Mouse (Mus musculus) cerebellum, adult 18-20 months (tissue): ENCODE results near the gene Alkbh6.
A peak's percentile ranks its signal among the peaks of the same experiment; 100 is the strongest.

Experiments used
- DNase-seq, 2 experiments: peaks; one replicate each; pipeline ENCODE4 v3.0.0; 2021

The Alkbh6 gene

DNA sequence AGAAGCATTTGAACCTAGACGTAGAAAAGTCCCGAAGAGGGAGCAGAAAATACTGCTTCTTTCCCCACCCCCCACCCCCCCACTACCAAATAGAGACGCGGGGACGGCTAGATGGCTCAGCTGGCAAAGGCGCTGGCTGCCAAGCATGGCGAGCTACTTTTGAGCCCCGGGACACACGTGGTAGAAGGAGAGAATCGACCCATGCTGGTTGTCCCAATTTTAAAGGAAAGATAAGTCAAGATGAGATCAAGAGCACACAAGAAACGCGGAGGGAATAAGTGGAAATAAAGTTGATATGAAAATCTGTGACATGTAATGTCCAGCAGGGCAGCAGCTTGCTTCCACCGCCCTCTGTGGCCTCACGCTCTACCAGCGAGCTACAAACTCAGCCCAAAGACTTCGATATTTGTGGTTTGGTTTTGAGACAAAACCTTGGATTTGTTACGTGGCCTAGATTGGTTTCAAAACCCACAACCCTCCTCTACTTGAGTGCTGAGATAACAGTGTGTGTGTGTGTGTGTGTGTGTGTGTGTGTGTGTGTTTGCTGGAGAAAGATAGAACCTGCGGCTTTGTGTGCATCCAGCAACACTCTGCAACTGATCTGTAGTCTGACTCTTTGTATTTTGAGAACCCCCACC, 24.2 kb downstream of the Alkbh6 start:
- peak in 1 of 2 experiments; percentile 56 for DNase-seq

DNA sequence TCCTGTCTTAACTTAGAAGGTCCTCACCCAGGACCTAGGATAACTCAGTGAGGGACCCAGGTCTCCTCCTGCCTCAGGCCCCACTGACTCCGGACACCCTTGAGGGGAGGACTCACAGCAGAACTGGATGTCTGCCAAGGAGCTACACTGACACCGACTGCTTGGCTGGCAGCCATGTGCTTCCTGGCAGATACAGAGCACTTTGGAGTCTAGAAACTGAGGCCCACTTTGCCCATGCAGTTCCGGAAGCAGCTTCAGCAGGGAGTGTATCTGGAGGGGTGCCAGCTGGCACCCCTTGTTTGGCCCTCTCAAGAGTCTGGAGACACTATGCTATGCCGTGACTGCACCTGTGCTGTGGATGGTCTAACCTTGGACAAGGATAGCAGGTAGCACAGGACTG, 24.9 kb downstream of the Alkbh6 start:
- DNase-seq: peak; percentile 83 to 88

DNA sequence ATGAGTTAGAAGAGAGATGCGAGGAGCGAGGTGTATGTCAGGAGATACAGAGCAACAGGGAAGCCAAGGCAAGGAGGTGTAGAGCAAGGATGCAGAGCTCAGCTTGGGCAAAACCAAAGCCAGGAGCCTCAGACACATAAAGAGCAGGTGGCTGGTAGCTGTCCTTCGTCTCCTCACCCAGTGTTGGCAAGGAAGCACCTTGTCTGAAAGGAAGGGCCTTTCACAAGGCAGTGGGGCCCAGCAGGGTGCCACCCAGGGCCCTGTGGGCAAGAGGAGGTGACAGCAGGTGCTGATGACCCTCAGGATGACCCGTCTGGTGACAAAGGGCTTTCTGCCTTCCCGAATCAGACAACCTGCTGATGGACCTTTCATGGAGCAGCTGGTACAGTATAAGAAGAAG, 26.0 kb downstream of the Alkbh6 start:
- DNase-seq: peak in 1 of 2 experiments; percentile 52

DNA sequence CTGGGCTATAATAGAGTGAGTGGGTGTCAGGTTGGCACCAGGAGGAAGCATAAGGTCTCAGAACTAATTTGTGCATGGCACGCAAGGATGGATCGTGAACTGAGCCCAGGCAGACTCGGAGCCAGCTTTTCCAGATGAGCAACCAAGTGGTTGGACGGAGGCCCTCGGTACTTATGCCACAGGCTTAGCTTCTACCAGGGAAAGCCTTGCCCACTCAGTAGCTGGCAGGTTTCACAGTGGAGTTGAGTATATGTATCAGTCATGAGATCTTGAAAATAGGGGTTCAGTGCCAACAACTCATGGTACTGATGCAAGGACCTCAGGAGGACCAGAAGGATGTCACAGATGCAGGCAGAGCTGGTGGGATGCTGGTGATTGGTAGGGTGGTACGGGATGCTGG, 27.2 kb downstream of the Alkbh6 start:
- no peak for DNase-seq

DNA sequence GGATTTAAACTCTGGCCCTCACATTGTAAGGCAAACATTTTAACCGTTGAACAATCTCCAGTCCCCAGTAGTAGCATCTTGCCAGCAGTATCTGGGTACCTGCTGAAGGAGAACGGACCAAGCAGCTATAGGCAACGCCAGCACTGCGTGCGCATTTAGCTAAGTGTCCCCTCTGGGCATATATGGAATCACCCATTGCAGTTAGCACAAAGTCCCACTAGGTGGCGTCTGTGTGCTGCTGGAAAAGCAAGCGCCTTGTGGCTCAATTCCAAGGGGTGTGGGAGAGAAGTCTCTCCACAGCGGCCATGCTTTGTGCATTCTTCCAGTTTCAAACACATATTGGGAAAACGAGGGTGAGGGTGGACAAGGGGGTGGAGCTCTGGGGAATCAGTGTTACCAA, 27.9 kb downstream of the Alkbh6 start:
- peak; percentile 90 to 94 for DNase-seq

DNA sequence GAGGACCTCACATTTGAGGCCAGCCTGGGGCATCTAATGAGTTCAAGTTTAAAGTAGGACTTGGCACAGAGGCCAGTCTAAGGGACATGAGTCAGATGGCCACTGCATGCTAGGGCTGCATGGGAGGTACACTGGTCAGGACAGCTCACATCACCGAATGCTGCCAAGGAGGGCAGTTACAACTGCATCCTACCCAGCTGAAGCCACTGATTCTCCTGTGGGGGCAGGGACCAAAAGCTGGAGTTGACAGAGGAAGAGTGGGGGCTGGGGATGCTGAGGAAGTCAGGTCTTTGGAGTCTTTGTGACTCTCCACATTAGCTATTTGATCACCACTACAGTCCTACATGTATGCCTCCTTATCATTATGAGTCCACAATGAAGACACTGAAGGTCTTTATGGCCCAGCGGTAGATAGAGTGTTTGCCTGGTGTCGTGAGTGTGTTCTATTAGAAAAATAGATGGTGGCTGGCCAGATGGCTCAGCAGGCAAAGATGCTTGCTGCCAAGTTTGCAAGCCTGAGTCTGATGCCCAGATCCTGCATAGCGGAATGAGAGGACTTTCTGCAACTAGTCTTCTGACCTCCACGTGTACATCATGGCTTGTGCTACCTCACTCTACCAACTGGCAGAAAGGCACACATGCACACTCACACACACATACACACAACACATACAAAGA, 31.1 kb downstream of the Alkbh6 start:
- peak; percentile 74 to 78 for DNase-seq

DNA sequence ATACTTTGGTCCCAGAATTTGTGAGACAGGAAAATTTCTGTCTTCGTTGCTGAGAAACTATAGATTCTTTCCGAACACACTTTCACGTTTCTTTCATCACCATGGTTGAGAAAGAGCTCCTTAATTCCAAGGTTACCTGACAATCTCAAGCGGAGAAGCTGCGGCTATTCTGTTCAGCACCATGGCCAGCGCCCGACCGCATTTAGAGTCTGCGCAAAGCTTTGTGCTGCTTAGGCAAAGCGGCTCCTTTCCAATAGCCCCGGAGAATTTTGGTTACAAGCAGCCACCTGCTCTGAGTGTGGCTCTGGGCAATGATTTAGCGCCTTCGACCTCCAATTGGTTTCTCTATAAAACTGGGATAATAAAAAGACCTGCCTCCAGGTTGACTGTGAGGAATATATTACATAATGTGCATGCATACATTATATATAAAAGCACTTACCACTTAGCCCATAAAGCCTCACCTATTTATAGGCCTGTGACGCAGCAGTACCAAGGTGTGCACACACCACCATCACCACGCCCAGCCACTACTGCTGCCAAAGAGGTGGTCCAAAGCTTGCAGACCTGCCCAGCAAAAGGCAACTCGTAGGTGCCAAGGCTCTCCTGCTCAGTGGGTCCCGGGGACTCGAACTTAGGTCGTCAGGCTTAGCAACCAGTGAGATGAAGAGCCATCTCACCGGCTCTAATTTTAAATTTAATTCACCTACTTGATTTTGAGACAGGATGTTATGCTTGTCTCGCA, 38.3 kb downstream of the Alkbh6 start:
- DNase-seq: peak; percentile 12 to 16

DNA sequence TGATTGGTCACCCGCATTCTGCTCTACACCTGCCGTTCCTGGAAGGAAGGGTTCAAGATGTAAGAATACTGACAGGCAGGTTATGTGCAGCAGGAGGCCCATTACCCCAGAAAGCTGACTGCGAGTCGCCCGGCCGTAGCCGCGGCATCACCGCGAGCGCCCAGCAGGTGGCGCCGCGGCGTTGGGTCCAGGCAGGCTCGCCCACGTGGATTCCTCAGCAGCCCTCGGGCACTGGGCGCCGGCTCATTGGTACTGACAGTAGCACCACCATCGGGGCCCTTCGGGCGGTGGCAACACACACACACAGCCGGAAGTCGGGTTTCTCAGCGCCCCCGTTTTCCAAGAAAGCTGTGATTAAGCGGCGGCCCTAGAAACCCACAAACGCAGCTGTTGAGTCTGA, 39.3 kb downstream of the Alkbh6 start:
- peak; percentile 79 to 93 for DNase-seq

DNA sequence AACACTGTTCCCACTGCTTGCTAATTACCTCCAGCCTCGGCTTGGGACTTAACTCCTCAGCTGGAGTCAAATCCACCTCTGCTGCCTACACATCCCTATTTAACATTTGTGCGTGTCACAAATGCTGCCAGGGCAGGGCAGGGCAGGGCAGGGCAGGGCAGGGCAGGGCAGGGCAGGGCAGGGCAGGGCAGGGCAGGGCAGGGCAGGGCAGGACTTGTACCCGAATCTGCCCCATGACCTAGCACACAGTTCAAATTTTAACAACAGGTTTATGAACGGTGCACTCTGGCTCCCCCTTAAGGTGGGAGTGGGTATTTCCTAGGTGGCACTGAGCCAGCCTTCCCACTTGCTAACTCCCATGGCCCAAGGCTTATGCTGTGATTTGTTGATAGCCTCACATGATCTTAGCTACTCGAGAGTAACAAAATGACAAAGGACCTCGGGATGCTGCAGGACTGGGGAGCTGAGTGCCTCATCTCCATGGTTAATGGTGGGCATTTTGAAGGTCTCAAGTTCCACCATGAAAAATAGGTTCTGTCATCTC, 44.8 kb downstream of the Alkbh6 start:
- peak; percentile 68 to 80 for DNase-seq

DNA sequence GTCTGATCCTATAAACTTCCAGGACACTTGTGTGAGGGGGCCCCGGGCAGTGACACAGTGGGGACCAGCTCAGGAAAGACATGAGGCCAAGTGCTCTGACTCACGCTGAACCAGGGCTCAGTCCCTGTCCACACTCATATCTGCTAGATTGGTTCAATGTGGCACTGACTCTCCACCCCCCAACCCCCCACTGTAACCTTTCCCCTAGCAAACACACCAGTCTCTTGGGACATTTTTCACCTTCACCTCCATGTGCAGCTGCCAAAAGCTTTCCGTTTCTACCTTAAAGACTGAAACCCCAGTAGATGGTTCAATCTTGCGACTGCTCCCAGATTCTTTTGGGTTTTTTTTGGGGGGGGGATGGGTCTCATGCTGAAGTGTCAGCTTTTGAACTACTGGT, 45.5 kb downstream of the Alkbh6 start:
- DNase-seq: peak in 1 of 2 experiments; percentile 8

DNA sequence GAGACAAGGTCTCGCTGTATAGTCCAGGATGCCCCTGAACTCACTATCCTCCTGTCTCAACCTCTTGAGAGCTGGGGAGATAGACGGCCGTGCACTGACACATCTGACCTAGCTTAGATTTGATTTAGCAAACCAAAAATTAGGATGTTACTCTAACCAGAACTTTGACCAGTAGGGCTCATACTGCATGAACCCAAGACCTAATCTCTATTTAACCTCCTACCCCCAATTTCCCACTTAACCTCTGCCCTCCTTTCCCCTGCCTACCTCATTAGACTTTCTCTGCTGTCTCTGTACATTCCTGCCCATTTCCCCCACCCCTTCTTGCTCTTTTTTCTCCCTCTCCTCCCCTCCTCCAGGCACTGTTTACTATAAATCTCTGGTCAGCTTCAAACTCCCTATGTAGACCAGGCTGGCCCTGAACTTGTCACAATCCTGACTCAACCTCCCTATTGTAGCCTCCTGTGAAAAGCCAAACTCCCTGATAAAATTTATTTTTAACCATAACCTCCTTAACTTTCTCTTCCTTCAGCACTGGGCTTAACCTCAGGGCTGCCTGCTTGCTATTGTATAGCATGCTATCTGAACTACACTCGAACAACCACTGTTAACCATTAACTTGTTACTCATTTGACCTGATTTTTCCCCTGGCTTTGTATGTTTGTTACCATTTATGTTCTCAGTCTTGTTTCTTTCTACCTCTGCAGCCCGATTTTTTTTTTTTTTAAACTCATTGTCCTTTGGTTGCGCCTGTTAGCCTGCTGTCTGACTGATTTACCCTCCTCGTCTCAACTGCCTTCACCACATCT, 50.1 kb downstream of the Alkbh6 start:
- DNase-seq: peak in 1 of 2 experiments; percentile 1

DNA sequence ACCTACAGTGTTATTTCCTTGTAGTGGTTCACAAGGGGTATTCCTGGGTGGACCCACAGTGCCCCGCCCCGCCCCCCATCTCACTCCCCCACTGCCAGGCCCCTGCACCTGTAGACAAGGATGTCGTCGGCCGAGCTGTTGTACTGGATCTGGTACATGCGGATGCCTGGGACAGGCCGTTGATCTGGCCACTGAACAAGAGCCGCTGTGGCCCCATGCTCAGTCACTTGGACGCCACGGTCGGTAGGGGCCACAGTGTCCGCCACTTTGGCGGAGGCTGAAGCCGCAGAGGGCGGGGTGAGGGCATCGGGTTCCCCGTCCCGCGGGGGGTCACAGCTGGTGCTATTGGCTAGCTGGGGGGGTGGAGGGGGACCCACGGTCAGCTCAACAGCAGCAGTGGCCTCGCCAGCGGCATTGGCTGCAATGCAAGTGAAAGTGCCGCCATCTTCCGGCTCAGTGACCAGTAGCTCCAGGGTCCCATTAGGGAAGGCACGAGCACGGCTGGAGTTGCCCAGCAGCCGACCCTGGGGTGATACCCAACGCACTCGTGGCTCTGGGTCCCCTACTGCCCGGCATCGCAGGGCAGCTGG, 50.9 kb downstream of the Alkbh6 start:
- peak; percentile 14 to 19 for DNase-seq

DNA sequence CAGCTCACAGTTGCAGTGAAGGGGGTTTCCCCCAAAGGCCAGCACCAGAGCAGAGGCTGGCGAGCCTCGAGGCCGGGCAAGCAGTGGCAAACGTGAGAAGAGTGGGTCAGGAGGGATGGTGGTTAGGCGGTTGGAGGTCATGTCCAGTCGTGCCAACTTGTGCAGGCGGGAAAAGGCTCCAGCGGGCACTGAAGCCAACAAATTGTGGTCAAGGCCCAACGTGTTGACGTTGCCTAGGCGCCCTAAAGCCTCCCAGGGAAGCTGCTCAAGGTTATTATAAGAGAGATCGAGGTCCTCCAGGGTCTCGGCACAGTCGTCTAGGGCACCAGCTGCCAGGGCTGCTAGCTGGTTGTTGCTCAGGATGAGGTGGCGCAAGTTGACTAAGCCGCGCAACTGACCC, 51.5 kb downstream of the Alkbh6 start:
- peak in 1 of 2 experiments; percentile 10 for DNase-seq

DNA sequence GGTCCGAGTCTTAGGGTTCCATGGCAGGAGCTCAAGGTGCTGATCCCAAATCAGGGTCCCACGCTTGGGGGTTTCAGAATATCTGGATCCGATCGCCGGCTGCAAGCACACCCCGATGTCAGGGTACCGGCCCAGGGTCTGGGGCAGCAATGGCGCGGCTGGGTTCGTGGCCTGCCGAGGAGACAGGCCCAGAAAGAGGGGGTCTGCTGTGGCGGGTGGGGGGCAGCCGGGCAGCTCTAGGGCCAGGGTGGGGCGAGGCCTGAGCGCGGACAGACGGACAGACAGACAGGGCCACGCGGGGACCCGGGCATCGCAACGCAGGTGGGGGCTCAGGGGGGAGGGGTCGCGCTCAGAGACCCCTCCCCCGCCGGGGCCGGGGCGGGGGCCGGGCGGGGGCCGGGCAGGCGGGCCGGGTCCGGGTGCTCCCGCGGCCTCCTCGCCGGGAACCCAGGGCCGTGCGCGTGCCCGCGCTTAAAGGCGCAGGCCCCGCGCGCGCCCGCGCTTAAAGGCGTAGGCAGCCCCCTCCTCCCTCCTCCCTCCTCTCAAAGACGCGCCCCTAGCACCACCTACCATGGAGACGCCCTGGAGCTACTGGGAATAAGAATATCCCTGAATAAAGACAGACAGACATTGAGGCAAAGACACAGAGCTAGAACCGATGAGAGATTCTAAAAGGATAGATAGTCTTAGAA, 54.3 kb downstream of the Alkbh6 start, which contains the start of gene Lrfn3:
TSS of gene Lrfn3 (minus strand) at position 121 of the 692 bp plus-strand sequence.
- DNase-seq: peak; percentile 75 to 84

DNA sequence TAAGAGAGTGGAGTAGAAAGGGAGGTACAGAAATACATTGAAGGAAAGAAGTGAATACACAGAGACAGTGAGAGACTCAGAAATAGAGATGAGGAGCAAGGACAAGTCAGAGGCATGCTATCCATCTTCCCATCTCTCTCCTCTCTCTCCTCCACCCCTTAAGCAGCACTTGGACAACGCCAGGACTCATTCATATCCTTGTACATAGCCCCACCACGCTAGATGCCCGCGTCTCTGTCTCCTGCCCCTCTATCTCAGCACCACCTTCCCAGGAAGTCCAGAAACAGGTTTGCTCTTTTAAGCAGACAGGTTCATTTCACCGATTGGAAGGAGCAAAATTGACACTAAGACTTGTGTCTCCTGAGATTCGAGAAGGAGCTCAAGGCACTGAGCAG, 54.8 kb downstream of the Alkbh6 start:
- peak; percentile 11 to 39 for DNase-seq
